Mouse (Mus musculus): ENCODE data around the gene Rnf157.
"Not testable (repeated sequence)": the region's sequence is repeated elsewhere in the genome, so short reads cannot be mapped to it uniquely, and the experiment has no call there.

The Rnf157 gene

DNA sequence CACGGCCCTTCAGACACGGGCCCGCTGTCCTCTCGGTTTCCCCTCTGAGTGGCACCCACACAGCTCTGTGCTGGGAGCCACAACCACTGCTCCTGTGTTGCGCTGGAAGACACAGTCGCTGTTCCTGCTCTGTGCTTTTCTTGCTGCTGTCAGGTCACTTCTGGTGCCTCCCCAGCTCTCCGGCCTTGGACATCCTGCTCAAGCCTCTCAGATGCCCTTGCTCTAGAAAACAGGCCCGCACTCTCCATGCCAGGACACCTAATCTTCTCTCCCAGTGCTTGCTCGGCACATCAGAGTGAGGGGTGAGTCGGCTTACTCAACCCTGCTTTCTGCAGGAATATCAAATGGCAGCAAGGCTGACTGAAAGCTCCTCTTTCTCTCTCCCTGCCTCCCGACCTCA is 28.7 kb downstream of the Rnf157 start:
- DNase-seq (ENCODE audit: low spot score in 2 of 2) = no peak

DNA sequence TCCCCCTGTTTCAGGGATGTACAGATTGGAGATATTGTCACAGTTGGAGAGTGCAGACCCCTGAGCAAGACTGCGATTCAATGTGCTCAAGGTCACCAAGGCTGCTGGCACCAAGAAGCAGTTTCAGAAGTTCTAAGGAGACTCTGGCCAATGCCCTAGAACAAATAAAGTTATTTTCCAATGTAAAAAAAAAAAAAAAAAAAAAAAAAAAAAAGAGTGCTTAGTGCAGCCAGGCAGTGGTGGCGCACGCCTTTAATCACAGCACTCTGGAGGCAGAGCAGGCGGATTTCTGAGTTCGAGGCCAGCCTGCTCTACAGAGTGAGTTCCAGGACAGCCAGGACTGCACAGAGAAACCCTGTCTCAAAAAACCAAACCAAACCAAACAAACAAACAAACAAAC is 29.8 kb downstream of the Rnf157 start:
- DNase-seq (ENCODE audit: low spot score in 2 of 2) = not testable (repeated sequence)

DNA sequence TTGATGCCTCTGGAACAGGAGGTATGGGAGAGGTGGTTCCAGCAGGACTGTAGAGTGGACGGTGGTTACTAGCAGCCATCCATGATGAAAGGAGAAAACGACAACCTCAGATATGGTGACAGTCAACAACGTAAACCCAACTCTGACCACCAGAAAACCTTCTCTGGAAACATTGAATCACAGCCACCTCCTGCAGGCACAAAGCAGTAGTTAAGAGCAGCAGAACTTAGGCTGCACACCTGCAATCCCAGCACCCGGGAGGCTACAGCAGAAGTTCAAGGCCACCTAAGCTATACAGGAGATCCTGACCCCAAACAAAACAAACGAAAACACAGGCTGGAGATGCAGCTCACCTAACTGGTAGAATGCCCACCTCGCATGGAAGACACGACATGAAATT is 32.1 kb downstream of the Rnf157 start:
- DNase-seq (ENCODE audit: low spot score in 2 of 2) = no peak

DNA sequence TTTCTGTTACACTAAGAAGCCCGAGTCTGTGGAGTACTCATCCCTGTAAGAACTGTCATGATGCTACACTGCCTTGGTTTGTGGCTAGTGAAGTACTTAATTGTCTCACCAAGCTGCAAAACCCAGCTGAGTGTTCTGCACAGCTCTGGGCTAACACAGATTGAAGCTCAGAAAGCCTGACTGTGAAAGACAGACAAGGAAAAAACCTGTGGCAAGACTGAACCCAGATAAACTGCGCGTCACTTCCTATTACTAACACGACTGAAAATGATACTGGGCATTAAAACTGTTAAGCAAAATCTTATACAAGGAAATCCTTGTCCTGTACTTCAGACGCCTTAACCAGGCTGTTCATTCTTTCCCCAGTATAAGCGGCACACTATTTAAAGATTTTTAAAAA is 33.3 kb downstream of the Rnf157 start:
- no peak for DNase-seq (ENCODE audit: low spot score in 2 of 2)

DNA sequence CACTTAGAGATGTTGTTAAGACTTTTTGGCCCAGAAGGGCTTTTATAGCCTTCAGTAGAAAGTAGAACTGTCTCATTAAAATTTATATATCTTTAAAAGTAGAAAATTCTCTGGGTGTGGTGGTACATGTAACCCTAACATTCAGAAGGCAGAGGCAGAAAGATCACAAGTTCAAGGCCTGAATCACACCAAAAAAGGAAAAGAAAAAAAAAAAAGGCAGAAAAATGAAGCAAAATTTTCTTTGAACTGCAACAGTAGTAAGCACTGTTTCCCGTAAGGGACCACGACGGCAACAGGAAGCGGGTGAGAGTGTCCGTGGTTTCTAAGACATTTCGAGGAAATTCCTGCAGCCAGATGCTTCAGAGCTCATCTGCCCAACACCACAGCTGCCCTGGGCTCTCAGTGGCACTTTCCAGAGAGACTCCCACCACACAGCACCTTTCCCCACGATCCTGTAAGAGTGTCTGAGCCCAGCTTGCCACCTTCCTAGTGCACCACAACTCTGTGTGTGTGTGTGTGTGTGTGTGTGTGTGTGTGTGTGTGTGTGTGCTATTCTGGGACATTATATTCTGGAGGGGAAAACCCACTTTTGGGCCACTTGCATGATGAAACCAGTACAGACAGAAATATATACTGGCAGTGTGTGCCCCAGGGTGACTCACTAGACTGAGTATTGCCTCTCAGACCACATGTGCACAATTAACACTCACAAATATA is 35.7 kb downstream of the Rnf157 start:
- DNase-seq (ENCODE audit: low spot score in 2 of 2) = no peak

DNA sequence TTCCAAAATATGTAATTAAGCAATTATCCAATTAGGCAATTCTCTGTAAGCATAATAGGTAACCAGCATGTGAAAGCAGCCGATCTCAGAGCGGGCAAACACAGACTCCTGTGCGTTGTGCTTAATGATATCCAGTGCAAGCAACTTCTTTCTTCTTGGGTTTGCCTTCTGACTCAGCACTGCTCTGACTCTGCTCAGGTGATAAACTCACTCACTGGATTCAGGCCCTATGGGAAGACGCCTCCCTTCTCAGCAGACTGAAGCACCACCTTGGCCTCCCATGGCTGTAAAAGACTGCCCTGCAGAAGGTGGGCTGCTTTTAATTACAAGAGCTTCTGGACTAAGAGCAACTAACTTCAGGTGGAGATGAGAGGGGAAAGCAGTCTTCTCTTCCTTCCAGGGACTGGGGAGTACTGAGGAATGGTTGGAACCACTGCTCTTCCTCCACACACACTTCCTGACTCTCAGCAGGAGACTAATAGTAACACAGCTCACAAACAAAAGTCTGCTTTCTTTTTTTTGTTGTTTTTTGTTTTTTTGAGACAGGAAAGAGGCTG is 40.9 kb downstream of the Rnf157 start:
- no peak for DNase-seq (ENCODE audit: low spot score in 2 of 2)

DNA sequence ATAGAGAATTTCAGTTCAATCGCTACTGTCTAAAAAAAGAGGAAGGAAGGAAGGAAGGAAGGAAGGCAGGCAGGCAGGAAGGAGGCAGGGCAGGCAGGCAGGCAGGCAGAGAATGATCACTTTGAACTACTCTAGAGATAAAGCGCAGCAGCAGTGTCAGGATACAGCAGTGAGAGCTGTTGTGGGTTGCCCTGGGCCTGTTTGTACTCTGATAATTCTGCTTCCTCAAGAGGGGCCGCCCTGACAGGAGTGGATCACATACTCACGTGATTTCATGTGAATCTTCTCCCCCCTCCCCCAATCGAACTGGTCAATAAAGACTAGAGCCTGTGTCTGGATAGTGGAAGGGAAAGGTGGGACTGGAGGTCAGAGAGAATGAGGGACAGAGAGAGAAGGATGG is 43.2 kb downstream of the Rnf157 start:
- DNase-seq (ENCODE audit: low spot score in 2 of 2) = no peak

DNA sequence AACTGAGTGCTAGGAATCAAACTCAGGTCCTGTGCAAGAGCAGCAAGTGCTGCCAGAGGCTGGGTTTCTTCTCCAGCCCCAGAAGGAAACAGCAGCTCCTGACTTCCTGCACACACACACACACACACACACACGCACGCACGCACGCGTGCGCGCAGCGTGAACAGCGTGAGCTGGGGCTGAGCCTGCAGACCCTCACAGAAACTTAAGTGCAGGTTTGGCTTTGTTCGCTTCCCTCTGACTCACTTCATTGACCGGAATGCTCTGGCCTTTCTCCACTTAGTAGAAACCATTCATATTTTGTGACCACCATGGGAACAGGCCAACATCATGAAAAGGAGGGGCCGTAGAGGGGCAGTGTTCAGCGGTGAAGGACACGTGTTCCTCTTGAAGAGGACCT is 43.8 kb downstream of the Rnf157 start:
- DNase-seq (ENCODE audit: low spot score in 2 of 2) = no peak

DNA sequence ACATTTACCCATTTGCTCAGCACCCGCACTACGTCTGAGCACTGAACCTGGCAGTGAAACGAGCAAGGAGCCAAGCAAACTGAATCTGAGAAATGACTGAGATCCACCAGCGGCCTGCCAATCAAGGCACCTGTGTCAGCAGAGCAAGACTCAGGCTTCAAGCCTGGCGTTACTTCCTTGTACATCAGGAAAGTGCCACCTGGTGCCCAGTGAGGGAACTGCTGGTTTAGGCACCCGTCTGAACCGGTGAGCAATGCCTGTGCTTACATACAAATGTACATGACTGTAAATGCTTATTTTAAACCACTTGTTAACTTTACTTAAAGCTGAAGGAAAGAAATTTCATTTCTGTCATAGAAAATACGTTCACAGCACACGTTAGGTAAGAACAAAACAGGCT is 44.7 kb downstream of the Rnf157 start:
- peak; percentile 76 to 88 for DNase-seq (ENCODE audit: low spot score in 2 of 2)

DNA sequence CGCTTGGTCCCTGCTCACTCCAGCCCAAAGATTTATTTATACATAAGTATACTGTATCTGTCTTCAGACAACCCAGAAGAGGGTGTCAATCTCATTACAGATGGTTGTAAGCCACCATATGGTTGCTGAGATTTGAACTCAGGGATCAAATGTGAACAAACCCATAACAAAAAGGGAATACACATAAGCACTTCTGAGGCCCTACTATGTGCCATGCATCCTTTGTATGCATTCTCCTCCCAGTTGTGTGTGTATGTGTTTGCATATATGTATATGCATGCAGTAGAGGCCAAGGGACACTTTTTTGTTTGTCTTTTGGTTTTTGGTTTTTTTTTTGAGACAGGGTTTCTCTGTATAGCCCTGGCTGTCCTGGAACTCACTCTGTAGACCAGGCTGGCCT is 46.2 kb downstream of the Rnf157 start:
- DNase-seq (ENCODE audit: low spot score in 2 of 2) = no peak

DNA sequence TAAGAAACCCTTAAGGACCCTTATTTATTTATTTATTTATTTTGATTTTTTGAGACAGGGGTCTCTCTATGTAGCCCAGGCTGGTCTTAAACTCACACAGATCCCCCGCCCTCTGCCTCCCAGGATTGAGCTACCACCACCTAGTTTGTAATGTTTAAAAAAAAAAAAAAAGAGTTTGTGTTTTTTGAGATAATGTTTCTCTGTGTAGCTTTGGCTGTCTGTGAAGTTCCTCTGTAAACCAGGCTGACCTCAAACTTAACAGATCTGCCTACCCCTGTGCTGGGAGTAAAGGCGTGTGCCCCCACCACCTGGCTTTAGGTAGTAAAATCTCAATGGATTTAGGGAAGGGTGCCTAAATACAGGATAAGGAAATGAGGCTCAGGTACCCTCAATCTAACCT is 46.7 kb downstream of the Rnf157 start:
- DNase-seq (ENCODE audit: low spot score in 2 of 2) = no peak

DNA sequence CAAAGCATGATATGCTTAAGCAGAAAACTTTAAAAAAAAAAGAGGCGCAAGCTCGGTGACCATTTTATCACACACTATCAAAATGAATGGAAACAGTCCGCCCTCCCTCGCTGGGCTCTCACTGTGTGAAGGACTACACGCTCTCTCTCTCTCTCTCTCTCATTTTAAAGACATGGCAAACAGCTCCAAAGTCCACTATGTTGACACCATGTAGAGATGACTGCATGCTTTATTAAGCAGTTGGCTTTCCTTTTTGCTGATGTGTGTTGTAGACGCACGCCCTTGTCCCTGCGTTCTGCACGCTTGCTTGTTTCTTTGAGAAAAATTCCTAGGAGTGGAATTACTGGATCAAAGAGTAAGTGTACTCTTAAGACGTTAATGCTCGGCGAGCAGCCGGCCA is 47.4 kb downstream of the Rnf157 start:
- DNase-seq (ENCODE audit: low spot score in 2 of 2) = no peak

DNA sequence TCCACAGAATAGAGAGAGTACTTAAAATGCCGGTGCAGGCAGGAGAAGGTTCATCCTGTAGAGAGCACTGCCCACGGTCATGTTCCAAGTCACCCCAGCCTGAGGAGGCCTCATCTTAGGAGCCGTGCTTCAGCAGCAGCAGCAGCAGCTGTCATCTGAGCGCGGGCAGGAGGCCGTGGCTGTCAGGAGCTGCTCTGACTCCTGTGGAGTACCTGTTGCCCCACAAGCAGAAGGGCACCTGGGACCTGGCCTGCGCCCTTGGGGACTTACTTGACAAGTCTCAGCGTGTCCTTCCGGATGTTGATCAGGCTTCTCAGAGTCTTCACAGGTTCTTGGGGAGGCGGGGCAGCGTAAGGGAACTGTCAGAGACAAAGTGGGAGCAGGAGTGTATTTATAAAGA is 50.8 kb downstream of the Rnf157 start:
- no peak for DNase-seq (ENCODE audit: low spot score in 2 of 2)

DNA sequence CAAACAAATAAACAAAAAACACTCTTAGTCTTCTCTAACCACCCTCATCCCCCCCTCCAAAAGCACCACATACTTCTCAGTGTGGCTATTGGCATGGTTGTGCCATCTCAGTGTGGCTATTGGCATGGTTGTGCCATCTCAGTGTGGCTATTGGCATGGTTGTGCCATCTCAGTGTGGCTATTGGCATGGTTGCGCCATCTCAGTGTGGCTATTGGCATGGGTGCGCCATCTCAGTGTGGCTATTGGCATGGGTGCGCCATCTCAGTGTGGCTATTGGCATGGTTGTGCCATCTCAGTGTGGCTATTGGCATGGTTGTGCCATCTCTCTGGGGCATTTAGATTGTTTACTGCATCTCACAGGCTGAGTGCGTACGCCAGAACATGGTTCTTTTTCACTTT is 51.9 kb downstream of the Rnf157 start:
- not testable (repeated sequence) for DNase-seq (ENCODE audit: low spot score in 2 of 2)

DNA sequence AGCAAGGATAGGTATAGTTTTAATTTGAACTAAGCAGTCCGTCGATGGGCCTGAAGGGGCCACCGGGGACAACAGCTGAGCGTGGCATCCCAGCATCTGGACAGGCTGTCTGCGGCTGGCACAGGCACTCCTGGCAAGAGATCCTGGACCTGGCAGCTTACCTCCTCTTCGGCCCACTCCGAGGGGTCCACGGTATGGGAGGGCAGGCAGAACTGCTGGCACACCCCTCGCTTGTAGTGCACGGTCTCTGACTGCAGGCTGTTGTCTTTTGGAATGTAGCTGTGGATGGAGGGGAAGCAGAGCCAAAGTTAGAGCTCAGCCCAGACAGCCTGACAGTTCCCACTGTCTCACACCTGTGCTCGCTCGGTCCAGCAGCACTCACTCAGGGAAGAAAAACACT is 53.2 kb downstream of the Rnf157 start:
- DNase-seq (ENCODE audit: low spot score in 2 of 2) = no peak

DNA sequence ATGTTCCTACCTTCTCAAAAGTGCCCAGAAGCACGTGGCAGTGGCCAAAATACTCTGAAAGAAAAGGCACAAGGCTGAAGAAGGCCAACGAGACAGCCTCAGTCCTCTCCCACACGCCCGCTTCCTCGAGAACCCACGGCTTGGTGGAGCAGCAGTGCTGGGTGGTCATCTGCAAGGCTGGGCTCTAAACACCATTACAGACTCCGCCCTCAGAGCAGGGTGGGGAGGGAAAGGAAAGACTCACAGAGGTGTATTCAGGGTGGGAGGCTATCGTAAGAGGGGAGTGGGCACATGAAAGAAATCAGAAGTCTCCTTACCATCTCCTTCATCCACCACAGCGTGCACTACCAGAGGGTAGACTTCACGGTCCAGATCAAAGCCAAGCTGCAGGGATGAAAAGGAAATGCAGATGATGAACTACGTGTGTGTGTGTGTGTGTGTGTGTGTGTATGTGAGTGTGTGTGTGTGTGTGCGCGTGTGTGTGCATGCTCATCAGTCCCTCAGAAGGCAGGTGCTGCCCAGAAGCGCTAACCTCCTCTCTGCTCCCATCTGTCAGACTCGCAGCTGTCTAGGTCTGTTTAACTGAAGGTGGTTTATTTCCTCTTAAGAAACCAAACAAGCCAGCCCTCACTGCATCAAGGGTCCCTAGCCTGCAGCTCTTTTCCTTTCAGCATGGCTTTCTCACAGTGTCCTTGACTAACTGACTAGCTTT is 53.8 kb downstream of the Rnf157 start:
- DNase-seq (ENCODE audit: low spot score in 2 of 2) = no peak

DNA sequence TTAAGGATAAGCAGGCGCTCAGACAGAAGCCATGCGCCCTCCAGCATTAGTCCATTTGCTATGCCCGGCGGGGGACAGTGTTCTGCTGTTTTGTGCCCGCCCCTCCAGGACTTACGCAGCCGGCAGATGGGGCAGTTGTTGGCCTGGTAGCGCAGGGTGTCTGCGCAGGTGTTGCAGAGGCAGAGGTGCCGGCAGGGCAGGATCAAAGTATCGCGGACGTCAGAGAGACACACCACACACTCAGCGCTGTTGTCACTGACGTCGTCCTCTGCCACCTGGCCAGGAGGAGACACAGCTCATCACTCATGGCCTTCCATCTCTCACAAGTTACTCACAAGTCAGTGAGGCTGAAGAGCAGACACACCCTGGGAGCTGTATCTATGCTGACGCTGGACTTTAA is 58.3 kb downstream of the Rnf157 start:
- no peak for DNase-seq (ENCODE audit: low spot score in 2 of 2)

DNA sequence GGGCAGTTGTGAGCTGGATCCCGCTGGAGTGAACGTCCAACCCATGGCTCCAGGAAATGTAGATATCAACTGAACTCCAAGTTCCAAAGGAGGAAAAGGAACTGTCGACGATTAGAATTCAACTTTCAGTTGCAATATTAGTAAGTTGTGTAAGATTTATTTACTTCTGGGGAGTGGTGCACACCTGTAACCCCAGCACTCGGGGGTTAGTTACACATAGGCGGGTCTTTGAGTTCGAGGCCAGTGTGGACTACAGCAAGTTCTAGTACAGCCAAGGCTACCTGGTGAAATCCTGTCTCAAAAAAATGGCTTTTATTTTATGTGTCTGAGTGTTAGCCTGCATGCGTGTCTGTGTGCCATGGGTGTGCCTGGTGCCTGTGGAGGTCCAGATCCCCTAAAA is 59.3 kb downstream of the Rnf157 start:
- no peak for DNase-seq (ENCODE audit: low spot score in 2 of 2)

DNA sequence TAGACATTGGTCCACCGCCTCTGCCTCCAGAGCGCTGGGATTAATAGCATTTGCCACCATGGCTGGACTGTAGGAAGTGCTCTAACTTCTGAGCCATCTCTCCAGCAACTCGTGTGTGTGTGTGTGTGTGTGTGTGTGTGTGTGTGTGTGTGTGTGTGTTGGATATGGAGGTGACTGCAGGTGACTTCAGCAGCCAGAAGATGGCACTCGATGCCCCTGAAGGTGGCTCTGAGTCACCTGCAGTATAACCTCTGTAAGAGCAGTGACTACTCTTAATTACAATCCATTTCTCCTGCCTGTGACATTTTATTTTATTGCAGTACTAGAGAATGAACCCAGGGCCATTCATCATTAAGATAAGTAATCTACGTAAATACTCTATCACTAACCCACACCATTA is 61.5 kb downstream of the Rnf157 start:
- no peak for DNase-seq (ENCODE audit: low spot score in 2 of 2)

DNA sequence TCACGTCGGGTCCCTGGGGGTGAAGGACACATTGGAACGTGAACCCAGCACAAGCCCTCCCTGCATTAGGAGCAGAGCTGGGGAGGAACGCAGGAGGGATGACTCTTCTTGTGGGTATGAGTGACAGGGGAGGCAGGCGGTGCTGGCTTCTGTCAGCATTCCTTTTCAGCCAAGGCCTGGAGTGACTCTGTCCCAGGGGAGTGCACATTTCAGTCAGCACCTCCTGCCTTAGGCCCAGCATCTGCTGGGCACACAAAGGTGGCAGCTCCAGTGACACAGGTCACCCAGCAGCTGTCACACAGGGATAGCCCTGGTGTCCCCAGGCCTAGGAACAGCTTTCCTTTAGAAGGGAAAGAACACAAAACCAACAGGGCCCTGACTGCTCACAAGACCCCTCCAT is 64.9 kb downstream of the Rnf157 start:
- DNase-seq (ENCODE audit: low spot score in 2 of 2) = no peak

DNA sequence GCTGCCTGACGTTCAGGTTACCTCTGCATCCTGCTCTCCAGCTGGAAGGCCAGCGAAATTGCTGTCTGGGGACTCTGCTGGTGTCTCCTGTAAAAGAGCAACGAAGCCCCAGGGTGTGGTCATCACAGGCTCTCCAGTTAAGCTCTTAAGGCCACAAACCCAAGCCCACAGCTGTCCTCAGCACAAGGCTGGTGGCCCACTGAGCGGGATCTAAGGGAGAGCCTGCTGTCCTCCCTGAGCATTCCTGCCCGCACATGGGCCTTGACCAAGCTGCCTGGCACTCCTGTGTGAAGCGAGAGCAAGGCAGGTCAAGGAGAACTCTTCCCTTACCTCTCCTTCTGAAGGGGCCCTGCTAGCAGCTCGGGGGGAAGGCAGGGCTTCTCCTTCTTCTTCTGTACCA is 65.8 kb downstream of the Rnf157 start:
- no peak for DNase-seq (ENCODE audit: low spot score in 2 of 2)

DNA sequence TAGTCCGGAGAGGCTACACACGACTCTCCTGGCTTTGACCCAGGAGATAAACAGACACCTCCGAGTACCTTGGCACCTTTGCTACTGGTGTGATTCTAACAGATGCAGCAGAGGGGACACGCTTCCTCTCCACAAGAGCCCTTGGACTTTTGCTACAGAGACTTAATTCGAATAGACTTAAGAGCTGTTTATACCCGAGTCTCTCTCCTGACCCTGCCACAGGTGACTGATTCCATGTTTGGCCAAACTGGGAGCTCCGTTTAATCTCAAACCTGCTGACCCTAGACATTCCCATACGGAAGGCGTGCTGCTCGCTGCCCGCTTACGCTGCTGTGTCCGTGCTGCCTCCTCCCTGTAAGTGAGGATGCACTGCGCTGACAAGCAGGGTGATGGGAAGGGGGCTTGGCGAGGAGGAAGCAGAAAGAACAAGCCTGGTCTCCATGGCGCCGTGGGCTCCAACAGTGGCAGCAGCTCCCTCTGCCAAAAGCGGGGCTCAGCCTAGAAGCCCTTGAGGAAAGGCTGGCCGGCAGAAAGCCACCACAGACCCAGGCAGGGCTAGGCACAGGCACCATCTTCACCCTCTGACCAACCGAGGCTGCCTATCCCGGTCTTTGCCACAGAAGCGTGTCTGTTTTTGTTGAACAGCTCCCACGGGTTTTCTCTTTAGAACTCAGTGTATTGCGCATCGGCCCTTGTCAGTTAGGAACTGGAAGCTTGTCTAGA is 70.6 kb downstream of the Rnf157 start:
- no peak for DNase-seq (ENCODE audit: low spot score in 2 of 2)

DNA sequence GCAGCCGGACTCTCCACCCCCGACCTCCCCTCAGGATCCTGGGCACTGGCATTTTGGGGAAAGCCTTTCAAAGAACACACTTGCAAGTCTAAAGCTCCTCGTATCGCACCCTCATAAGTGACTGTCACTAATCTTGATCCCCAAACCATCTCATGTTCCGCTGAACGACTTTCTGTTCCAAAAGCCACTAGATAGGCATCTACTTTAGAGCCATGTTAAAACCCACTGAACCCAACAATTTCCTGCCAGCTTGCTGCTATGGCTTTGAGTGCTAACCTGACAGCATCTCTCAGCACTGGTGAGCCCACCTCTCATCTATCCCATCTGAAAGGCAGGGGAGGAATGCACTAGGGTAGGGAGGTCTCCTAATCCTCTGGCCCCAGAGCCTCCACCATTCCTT is 75.3 kb downstream of the Rnf157 start:
- no peak for DNase-seq (ENCODE audit: low spot score in 2 of 2)
